Mouse (Mus musculus) lung, postnatal 25 days (tissue): ENCODE measurements at regions not wholly inside any gene's neighbourhood (a gene's known extent, or its start where the extent isn't known, plus 50 kb on each side); places are given as distances from the start of the nearest gene placed in this dataset.

Experiments used
- DNase-seq: peaks from one replicate; pipeline ENCODE4 v3.0.0; 2022; ENCODE audit warnings: low spot score

DNA sequence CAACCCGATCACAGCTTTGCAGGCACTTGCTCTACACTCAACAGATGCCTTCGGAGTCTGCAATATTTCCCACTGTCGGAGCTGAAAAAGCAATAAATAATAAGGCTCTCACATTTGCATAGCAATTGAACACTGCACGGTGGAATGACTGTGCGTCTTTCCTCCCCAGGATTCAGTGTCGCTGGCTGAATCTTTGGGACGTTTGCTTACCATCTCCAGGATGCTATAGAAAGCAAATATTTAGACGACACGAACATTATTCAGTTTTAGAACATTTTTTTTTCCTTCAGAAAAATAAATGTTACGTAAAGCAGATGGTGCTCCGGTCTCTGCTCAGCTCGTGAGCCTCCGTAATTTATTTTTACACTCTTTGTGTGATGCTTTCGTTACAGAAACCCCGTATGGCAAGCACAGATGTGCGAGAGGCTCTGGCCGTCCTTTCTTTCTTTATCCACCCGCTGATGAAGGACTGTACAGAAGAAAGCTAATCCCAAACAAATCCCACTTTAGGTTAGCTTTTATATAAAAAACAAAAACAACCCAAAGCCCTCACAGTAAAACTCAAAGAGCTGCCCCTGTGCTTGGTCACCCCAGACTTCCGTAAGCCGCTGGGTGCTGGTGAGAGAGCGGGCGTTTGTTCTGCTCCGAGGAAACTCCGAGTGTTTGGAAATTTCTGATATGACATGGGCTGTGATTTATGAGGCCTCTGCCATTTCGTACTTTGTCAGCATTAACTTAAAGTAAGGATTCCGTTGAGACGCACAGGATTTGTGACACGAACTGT lies 464.3 kb downstream of the Ajap1 start:
- DNase-seq = no peak

DNA sequence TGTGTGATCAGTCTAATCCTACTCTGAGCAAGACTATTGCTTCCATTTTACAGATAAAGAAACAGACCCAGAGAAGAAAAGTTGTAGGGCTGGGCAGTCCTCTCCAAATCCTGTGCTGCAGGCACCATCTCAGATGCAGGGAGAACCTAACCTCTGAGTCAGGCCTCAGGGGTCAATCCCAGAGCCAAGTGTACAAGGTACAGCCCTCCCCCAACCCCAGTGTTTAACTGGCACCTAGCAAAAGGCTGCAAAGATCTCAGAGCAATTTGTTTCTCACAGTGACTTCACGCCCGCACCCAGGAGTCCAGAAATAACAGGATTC lies 464.8 kb downstream of the Ajap1 start:
- no peak for DNase-seq

DNA sequence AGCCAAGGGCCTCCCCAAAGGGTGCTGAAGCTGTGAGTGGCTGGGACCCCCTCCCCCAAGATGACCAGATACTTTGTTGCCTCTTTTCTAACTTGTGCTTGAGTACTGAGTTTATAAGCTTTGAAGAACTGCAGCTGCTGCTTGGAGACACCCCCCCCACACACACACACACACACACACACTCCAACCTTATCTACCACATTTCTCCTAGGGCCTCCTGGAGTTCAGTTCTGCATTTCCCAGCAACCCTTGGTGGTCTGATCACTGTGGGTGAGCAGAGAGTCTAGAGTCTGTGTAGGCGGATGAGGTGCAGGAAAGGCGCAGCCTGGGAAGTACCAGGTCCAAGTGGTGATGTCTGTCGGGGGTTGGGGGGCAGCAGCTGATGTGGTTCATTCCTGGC lies 479.3 kb downstream of the Ajap1 start:
- no peak for DNase-seq

DNA sequence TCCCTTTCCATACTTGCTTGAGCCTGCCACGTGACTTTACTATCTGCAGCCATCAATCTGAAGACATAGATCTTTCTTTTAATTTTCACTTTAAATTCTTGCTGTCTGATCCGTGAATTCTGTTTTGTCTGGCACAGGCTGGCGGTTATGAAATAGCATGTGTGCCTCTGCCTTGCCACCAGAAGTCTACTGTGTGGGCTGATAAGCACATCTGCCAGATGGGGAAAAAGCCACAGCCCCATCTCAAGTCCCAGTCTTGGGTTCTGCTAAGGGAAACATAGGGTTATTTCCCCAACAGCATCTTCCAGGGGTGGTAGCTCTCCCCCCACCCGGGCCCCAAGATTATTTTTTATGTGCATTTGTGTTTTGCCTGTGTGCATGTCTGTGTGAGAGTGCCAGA lies 480.1 kb downstream of the Ajap1 start:
- DNase-seq = no peak

DNA sequence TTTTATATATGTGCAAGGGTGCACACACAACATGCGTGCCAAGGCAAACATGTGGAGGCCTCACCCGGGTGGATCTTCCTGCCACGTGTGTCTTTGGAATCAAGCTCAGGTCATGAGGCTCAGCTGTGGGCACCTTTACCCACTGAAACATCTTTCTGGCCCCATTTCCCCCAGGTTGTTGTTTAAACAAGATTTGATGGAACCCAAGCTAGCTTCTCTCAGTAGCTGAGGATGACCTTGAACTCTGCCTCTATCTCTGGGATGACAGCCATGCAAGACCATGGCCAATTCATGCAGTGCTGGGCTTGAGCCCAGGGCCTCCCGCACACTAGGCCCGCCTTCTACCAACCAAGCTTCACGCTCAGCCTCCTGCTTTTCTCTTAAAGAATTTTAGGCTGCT lies 480.9 kb downstream of the Ajap1 start:
- DNase-seq = no peak

DNA sequence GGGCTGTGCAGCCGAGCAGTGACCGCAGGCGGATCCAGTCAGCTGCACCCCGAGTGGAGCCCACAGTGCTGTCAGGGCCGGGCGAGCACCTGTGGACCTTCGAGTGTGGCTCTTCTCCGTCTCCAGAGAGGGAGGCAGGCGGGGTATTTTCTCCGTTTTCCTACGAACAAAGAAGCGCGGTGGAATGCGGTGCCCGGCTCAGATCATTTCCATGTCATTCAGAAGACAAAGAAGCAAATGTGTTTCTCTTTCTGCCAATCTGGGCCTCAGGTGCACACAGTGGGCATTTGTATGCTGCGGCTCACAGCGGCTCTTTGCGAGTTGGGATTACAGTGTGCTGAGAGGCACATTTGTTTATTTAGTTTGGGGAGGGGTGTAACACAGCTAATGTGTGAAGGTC lies 483.1 kb downstream of the Ajap1 start:
- no peak for DNase-seq

GRCm38 (mm10) chr4:152997251-152997650 lies 485.4 kb downstream of the Ajap1 start:
- no peak for DNase-seq

- no peak for DNase-seq
These were observed 486.0 kb downstream of the Ajap1 start for GRCm38 (mm10) chr4:152996641-152997040.

DNA sequence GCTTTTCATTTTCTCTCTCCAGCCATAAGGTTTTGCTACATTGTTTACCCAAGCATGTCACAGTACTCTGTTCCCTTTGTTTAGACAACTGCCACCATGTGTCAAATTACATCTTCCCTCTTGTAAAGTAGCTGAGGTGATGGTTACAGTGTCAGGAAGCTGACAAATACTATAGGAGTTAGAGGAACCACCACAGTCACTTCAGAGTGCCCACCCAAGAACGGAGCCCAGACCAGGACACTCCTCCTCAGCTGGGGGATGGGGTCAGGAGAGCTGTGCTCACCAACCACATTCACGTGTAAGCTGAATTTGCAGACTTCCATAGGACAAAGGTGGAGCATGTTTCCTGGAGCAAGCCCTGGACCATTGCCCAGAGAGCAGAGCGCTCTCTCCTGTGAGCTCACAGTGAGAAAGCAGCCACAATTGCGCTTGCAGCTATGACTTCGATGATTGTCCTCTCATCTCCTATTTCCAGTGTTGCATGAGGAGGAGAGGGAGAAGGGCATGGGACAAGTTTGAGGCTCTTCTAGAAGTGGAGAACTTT lies 487.5 kb downstream of the Ajap1 start:
- DNase-seq = no peak

GRCm38 (mm10) chr4:152994206-152994605 lies 488.4 kb downstream of the Ajap1 start:
- no peak for DNase-seq

GRCm38 (mm10) chr4:152990266-152990665 lies 492.3 kb downstream of the Ajap1 start:
- no peak for DNase-seq

- DNase-seq = no peak
These were observed 494.9 kb downstream of the Ajap1 start for GRCm38 (mm10) chr4:152987726-152988125.

GRCm38 (mm10) chr4:152975012-152975675 lies 497.5 kb upstream of the Kcnab2 start:
- DNase-seq = no peak

GRCm38 (mm10) chr4:152963001-152963400 lies 485.3 kb upstream of the Kcnab2 start:
- DNase-seq = no peak

- DNase-seq = no peak
These were observed 484.5 kb upstream of the Kcnab2 start for GRCm38 (mm10) chr4:152962165-152962564.

DNA sequence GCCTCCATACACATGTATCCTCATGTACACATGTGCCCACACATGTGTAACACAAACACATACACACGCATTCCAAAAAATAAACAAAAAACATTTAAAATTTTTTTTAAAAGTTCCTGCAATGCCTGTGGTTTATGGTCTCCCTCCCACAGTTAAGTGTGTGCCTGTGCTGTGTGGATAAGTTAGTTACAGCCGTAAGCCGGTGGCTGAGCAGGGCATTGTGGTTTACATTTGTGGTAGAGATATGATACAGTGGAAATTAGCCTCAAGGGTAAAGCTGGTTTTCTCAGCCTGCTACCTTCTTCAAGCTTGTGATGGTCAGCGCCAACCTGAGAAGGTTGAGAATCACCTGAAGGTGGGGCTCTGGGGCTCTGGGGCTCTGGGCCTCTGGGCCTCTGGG lies 484.0 kb upstream of the Kcnab2 start:
- no peak for DNase-seq

DNA sequence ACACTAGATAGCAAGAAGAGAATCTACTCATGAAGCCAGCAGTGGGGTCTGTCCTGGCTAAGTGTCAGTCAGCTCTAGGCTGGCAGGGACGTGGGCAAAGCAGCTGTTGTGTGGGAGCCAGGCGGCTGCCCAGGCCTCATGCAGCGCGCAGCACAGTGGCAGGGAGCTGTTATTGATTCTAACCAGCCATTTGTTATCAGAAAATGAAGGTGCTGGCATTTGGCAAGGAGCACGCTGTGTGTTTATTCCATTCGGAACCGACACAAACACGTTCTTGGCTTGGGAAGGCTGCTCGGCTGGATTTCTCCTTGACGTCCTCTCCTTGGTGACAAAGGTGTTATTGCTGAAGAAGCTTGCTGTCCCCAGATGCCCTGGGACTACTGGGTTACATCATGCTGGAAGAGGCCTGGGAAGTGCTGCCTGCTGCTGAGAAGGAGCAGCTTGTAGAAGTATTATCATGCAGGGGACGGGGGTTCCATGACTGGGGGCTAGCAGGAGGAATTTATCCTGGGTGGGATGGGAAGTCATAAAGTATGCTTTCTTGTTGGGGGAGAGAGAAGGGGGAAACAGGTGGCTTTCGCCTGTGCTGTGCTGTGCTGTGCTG lies 482.1 kb upstream of the Kcnab2 start:
- DNase-seq = no peak

DNA sequence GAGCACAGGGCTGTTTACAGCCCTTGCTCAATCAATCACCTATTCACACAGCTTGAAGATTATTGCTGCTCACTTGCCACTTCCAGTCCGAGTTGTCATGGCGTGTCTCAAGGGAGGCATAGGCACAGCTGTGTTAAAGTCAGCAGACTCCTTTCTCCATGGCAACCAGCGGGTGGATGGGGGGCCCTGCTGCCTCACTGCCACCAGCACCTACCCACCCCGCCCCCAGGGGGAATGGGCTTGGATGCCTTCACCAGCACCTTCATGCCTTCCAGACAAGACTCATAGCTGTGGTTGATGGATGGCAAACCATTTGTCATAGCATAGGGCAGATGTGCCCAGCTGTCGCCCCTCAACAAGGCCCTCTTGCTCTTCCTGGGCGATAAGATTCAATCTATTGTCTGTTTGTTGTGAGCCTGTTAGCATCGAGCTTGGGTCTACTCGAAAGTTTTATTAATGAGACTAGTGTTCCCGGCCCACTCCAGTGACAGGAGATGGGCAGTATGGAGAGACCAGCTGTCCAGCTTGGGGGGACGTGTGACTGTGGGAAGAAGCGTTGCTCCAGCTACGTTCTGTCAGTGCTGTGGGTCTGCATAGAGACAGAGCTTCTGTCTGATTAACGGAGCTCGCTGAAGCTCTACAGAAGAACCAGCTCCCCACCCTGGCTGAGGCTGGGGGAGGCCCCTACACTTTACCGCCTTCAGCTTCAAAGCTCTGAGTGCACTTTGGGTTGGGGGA lies 475.7 kb upstream of the Kcnab2 start:
- DNase-seq = no peak

- DNase-seq = no peak
These were observed 471.3 kb upstream of the Kcnab2 start for GRCm38 (mm10) chr4:152948956-152949355.

GRCm38 (mm10) chr4:152941159-152941558 lies 463.5 kb upstream of the Kcnab2 start:
- no peak for DNase-seq

DNA sequence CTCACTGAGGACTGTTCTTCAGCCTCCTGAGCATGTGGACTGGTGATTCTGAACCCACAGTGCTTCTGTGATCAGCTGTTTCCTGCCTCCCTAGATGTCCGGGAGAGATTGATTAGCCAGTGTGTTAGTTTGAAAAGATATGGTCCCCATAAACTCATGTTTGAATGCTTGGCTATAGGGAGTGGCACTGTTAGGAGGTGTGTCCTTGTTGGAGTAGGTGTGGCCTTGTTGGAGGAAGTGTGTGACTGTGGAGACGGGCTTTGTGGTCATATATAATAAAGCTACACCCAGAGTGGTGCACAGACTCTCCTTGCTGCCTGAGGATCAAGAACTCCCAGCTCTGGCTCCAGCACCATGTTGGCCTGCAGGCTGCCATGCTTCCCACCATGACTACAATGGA lies 458.9 kb upstream of the Kcnab2 start:
- DNase-seq = no peak

DNA sequence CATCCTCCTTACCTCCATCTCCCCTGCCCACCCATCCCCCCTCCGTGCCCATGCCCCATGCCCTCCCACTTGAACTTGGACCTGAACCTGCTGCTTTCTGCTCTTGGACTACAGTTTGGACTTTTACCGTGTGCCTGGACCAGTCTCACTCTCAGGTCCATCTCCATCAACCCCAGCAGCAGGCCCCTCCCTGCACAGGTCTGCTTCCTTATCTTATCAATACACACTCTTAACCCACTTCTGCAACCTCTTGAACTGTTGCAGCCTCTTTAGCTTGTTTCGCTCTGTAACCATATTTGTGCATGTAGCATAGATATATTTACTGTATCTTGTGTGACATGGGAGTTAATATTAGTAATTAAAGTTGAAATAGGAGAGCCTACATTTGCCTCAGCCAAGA lies 457.8 kb upstream of the Kcnab2 start:
- no peak for DNase-seq
